Mouse (Mus musculus): ENCODE measurements around the gene Tex2.

- TF ChIP-seq POLR2A (IDR thresholded peaks at IDR 0.05; ENCODE audit: low read depth, low read length) (no peak), CTCF (IDR thresholded peaks at IDR 0.05; ENCODE audit: extremely low read depth, insufficient read depth, insufficient read length, insufficient replicate concordance) (no peak)
Measured at GRCm38 (mm10) chr11:106625577-106625976, 12.4 kb upstream of the Tex2 start.
